Mouse (Mus musculus): ENCODE measurements around the gene C130079G13Rik.
"Not testable (repeated sequence)": the region's sequence is repeated elsewhere in the genome, so short reads cannot be mapped to it uniquely, and the experiment has no call there.

Gene C130079G13Rik

DNA sequence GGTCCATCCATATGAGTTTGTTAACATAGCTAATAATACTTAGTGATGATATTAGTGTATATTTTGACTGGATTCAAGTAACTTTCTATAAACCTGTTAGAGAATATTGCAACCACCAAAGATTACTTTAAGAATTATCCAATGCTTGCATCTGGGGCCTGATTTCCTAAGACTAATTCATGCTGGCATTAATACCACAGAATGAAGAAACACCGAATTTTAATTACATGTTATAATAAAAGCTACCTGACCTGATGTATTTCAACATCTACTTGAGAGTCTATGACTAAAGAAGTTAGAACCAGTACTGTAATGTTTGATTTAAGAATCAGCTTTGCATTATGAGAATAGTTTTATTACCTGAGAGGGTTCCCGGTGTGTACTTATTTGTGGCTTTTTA is at the start of gene C130079G13Rik:
Gene C130079G13Rik, plus strand, starts transcription at position 301 of the 400 bp plus-strand sequence.
- DNase-seq (ENCODE audit: low read depth, low spot score) = no peak

- not testable (repeated sequence) for DNase-seq (ENCODE audit: low read depth, low spot score)
Observed at GRCm38 (mm10) chr3:59877601-59878000, 47.4 kb upstream of the C130079G13Rik start.

GRCm38 (mm10) chr3:59879801-59880554 is 45.0 kb upstream of the C130079G13Rik start:
- DNase-seq (ENCODE audit: low read depth, low spot score) = not testable (repeated sequence)

DNA sequence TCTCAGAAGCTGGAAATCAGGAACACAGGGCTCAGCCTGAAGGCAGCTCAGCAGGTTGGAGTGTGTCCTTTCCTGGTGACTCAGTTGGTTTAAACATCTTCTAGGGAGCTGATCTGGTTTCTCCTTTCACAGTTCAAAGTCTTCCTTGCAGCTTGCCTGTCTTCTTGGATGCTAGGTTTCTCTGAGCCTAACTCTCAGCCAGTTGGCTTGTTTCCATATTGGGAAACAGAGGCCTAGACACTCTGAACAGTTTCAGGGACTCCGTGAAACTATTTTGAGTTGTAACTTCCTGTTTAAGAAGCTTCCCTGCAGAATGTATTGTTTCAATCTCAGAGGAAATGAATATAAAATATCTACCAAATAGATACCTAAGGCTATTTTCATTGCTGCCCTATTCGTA is 31.7 kb upstream of the C130079G13Rik start:
- no peak for DNase-seq (ENCODE audit: low read depth, low spot score)

- no peak for DNase-seq (ENCODE audit: low read depth, low spot score)
Observed at GRCm38 (mm10) chr3:59934621-59935020, 9.6 kb downstream of the C130079G13Rik start.

GRCm38 (mm10) chr3:59947294-59947950 is 22.4 kb downstream of the C130079G13Rik start:
- DNase-seq (ENCODE audit: low read depth, low spot score) = no peak

DNA sequence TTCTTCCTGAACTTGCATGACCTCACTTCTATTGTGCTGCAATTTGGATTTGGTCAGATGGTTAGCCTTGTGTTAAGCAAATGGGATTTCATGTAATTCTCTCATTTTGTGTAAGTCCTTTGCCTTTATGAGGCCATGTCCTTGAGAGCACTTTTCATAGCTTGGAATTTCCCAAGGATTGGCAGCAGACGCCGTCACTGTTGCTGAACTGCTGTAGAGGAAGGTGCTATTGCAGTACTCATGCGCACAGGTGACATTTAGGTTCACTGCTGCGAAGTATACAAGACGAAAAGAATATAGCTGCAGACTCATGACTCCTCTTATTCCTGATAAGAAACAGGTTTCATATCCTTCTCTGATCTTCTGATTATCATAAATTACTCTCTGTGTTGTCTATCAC is 45.9 kb downstream of the C130079G13Rik start:
- no peak for DNase-seq (ENCODE audit: low read depth, low spot score)

DNA sequence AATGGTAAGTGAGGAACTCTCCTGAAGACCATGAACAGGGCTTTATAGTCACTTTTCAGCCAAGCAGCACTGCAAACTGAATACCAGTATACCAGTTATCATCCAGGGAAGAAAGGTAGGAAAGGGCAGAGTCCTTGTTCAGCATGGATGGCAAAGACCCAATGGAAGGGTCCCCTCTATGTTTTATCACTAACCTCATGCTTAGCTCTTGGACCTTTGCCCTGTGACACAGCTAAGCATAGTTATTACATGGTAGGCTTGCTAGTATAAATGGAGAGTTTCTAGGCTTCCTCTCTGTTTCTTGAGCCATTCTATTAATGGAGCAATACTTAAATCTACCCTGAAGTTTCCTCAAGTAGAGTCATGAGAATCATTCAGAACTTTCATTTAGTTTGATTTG is 49.6 kb downstream of the C130079G13Rik start:
- DNase-seq (ENCODE audit: low read depth, low spot score) = no peak

All from brain, embryonic 18.5 days (tissue).